Mouse (Mus musculus) gastrocnemius, postnatal 25 days (tissue): ENCODE measurements around the gene Ambra1. TPM values are rescaled to one million over a fixed set of nuclear protein-coding genes. Genes with fewer than 3 reads are reported as not detected.

Experiments
- DNase-seq: peaks from one replicate; pipeline ENCODE4 v3.0.0; 2022
- total RNA-seq, 2 experiments: library from RNA; stranded (reverse); gene quantifications; 1 replicate in 1 of 2; 2 replicates in 1 of 2; pipeline ENCODE4 v1.2.3; 2021

Gene Ambra1
- total RNA-seq, 2 experiments from 2014 or later, result 12.6 to 13.0 TPM

GRCm38 (mm10) chr2:91921790-91922570 is 192.0 kb downstream of the Ambra1 start:
- DNase-seq, result peak; percentile 41

- no peak for DNase-seq
Observed at GRCm38 (mm10) chr2:91922586-91923414, 192.9 kb downstream of the Ambra1 start.

- peak; percentile 38 for DNase-seq
Observed at GRCm38 (mm10) chr2:91923415-91924337, 193.7 kb downstream of the Ambra1 start.

GRCm38 (mm10) chr2:91924726-91925125 is 194.8 kb downstream of the Ambra1 start:
- no peak for DNase-seq

- DNase-seq, result no peak
Observed at GRCm38 (mm10) chr2:91925442-91925841, 195.5 kb downstream of the Ambra1 start.

GRCm38 (mm10) chr2:91926949-91927348 is 197.0 kb downstream of the Ambra1 start, which contains the start of gene Chrm4:
TSS of gene Chrm4 (plus strand) at chr2:91927249.
- no peak for DNase-seq

- peak; percentile 57 for DNase-seq
Observed at GRCm38 (mm10) chr2:91927826-91928533, 198.0 kb downstream of the Ambra1 start.

GRCm38 (mm10) chr2:91928534-91929350 is 198.8 kb downstream of the Ambra1 start:
- DNase-seq, result no peak

- no peak for DNase-seq
Observed at GRCm38 (mm10) chr2:91929455-91929854, 199.5 kb downstream of the Ambra1 start.

GRCm38 (mm10) chr2:91929936-91930335 is 200.0 kb downstream of the Ambra1 start:
- no peak for DNase-seq

- no peak for DNase-seq
Observed at GRCm38 (mm10) chr2:91930761-91931291, 200.9 kb downstream of the Ambra1 start.

GRCm38 (mm10) chr2:91931328-91932159 is 201.6 kb downstream of the Ambra1 start:
- no peak for DNase-seq

- DNase-seq, result no peak
Observed at GRCm38 (mm10) chr2:91932160-91932711, 202.3 kb downstream of the Ambra1 start, which contains the start of gene Mdk. TSS of gene Mdk (minus strand) at chr2:91932297.

GRCm38 (mm10) chr2:91932737-91933350 is 202.9 kb downstream of the Ambra1 start:
- no peak for DNase-seq

- DNase-seq, result no peak
Observed at GRCm38 (mm10) chr2:91933471-91933870, 203.5 kb downstream of the Ambra1 start.

GRCm38 (mm10) chr2:91934016-91934415 is 204.1 kb downstream of the Ambra1 start:
- DNase-seq, result no peak

- DNase-seq, result no peak
Observed at GRCm38 (mm10) chr2:91934826-91935525, 205.0 kb downstream of the Ambra1 start.

- DNase-seq, result peak; percentile 5
Observed at GRCm38 (mm10) chr2:91936154-91936553, 206.2 kb downstream of the Ambra1 start.
